Mouse (Mus musculus) left cerebral cortex, adult 8-10 months (tissue): ENCODE results near the gene Fbxl20. TPM values are rescaled to one million over a fixed set of nuclear protein-coding genes. Genes with fewer than 3 reads are reported as not detected.
"Not testable (repeated sequence)": the region's sequence is repeated elsewhere in the genome, so short reads cannot be mapped to it uniquely, and the experiment has no call there.

ENCODE experiments used
- DNase-seq, 2 experiments: peaks; one replicate each; pipeline ENCODE4 v3.0.0; 2022; ENCODE audit warnings: low spot score in 2 of 2
- total RNA-seq, 4 experiments: library from RNA; stranded (reverse); gene quantifications; 2 replicates each; pipeline ENCODE4 v1.2.4; 2022

Fbxl20 gene
- total RNA-seq = 10 to 100 TPM; 33.4 to 37.5 (median 34.9) TPM

GRCm38 (mm10) chr11:98149786-98150624 lies at the start of gene Fbxl20:
Fbxl20 (minus strand) TSS chr11:98150403.
- peak; percentile 73 to 93 for DNase-seq

- DNase-seq = peak; percentile 90 to 91
Measured at GRCm38 (mm10) chr11:98192901-98193805, 43.0 kb upstream of the Fbxl20 start, which contains the start of gene Med1. Med1 (minus strand) TSS chr11:98193293.

- no peak for DNase-seq
Measured at GRCm38 (mm10) chr11:98190820-98191219, 40.6 kb upstream of the Fbxl20 start.

DNA sequence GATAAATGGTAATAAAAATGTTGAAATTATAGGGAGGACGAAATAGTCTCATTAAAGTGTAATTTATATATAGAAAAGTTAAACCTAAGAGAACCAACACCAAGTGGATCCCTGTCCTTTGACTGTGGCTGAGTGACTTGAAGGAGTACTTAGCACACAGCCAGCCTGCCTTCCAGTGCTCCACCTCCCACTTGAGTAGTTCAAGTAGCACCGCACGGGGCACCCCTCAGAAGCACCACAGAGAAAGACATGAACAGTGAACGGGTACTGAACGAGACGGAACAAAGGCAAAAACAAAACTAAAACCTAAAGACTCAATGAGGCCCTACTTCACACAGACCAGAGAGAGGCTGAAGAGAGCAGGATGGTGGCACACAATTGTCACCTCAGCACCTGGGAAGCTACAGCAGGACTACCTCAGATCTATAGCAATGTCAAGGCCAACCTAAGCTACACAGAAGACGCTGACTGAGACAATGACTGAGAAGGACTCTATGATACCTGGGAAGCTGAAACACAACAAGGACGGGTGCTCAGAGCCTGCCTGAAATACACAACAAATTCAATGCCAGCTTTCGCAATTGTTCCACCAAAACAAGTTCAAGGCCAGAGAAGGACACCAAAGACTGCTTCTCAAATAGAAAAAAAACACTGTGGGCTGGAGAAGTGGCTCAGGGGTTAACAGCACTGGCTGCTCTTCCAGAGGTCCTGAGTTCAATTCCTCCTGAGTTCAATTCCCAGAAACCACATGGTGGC lies 37.6 kb upstream of the Fbxl20 start:
- no peak for DNase-seq

- not testable (repeated sequence) for DNase-seq
Measured at GRCm38 (mm10) chr11:98182149-98182548, 31.9 kb upstream of the Fbxl20 start.

DNA sequence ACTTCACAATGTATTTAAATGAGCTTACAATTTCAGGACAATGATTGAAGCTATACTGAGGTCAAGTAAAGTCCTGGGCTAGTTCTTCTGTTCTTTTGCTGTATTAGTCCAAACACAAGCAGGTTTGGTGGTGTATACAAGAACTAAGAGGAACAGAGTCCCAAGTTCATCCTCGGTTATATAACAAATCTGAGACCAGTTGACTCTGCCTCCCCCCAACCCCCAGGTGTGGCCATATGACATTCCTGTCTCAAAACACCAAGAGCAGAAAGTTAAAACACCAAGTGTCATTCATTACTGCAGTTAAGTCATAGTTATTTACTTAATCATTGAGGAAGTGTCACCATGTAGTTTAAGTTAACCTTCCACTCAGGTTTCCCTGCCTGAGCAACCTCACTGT lies 18.2 kb upstream of the Fbxl20 start:
- no peak for DNase-seq

- DNase-seq = no peak
Measured at GRCm38 (mm10) chr11:98155094-98155493, 4.9 kb upstream of the Fbxl20 start.

DNA sequence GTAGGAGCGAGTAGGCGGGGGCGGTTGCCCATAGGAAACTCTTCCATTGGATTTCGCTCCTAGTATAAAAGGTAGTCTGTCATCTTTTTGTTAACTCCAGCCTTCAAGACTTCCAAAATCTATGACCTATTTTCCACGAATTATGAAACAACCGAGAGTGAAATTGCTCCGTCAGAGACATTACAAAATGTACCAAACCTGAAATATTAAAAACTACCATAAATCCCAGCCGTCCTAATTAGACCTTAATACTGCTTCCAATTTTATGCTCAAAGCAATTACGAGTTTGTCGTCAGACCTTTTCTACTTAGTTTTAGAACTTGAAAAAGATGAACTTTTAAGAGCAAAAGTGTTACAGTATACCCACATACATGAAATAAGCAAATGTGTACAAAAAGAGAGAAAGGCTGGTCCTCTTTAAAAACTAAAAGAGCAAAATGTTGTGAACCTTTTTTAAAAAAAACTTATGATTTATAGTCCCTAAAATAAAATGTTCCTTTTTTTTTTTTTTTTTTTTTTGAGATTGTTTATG lies 488 bp upstream of the Fbxl20 start:
- no peak for DNase-seq

GRCm38 (mm10) chr11:98149304-98149750 lies 876 bp downstream of the Fbxl20 start:
- DNase-seq = peak; percentile 82 to 89

DNA sequence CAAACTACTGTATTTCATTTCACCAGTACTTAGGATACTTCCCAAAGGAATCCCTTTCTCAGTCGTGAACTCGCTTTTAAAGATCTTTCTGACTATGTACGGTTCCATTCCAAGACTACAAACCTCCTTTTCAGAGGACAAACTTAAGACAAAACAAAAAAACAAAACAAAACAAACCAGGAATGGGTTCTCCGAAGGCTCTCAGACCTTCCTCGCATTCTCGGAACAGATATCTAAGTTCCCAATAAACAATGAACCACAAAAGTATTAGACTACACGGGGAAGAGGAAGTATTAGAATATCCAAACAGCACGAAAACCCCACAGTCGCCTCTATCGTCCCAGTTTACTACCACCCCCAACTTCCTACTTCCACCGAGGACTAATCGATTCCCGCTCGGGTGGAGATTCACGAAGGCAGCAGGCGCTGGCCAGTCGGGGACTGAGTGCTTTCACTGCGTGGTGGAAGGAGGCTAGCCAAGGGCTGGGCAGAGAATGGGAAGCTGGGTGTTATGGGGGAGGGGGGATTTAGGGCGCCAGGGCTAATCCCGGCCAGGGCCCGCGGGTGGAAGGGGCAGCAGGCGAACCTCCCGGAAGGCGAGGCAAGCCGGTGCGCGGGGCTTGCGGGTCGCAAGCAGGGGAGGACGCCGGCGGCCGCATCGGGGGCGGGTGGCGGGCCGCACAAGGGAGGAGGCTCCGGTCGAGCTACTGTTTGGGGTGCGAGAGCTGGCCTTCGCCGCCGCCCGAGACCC lies 1.5 kb downstream of the Fbxl20 start:
- DNase-seq = peak in 1 of 2 experiments; percentile 21

- no peak for DNase-seq
Measured at GRCm38 (mm10) chr11:98145856-98146255, 4.3 kb downstream of the Fbxl20 start.

DNA sequence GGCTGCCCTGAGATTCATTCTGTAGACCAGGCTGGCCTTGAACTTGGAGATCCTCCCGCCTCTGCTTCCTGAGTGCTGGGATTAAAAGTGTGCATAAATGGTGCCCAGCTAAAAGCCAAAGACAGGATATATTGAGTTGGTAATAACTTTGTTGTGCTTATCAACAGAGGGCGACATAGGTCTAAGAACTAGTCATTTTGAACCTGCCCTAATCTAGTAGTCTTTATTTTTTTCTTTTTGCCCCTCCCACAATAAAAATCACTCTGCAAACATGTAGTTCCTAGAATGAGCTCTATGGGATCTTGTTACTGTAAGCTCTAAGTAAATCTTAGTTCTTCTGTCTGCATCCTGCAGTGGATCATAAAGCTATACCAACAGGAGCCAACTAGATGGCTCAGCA lies 7.7 kb downstream of the Fbxl20 start:
- DNase-seq = no peak

- DNase-seq = no peak
Measured at GRCm38 (mm10) chr11:98138894-98139293, 11.3 kb downstream of the Fbxl20 start.

- no peak for DNase-seq
Measured at GRCm38 (mm10) chr11:98137836-98138235, 12.4 kb downstream of the Fbxl20 start.

GRCm38 (mm10) chr11:98134951-98135350 lies 15.3 kb downstream of the Fbxl20 start:
- no peak for DNase-seq

DNA sequence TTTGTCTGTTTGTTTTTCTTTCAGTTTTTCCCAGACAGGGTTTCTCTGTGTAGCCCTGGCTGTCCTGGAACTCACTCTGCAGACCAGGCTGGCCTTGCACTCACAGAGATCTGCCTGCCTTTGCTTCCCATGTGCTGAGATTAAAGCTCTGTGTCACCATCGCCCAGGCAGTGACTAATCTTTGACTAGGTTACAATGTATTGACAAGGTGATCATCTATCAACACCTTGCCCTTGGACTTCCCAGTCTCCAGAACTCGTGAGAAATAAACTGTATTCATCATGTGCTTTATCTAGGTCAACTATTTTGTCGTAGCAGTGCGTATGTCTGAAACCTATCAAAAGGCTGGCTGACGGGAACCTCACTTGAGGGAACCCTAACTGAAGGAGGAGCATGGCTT lies 26.8 kb downstream of the Fbxl20 start:
- DNase-seq = no peak

GRCm38 (mm10) chr11:98114363-98114762 lies 35.8 kb downstream of the Fbxl20 start:
- DNase-seq = no peak

DNA sequence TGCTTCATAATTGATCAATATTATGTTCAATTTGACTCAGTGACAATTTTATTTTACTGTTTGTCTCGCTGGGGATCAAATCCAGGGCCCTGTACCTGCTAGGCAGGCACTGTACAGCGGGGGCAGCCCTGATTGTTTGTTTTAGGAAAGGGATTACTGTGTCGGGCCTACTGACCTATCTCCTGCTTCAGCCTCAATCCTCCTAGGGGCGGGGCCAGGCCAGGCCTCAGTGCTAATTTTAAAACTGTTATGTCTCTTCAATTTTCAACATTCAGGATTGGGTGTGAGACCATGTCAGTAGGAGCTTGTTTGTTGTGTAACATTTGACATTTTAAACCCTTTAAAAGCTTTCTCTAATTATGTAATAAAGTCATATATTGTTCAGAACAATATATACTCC lies 36.7 kb downstream of the Fbxl20 start:
- no peak for DNase-seq

DNA sequence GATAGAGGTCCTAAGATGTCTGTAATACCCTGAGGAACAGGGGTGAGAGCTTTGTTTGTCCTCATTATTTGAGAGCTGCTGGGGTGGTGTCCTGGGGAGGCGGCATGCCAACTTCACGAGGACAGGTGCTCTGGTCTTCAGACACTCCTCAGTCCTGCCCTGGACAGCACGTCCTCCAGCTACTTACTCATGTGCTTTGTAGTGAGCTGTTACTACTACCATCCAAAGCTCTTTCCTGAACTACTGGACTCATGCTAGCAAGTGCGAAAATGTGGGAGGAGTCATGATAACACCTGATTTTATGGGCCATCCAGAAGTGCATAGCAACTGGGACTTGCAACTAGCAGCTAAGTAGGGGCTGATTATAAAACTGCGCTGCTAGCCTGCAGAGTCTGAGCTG lies 40.5 kb downstream of the Fbxl20 start:
- DNase-seq = no peak

GRCm38 (mm10) chr11:98101332-98101731 lies 48.9 kb downstream of the Fbxl20 start:
- no peak for DNase-seq
